Mouse (Mus musculus): ENCODE measurements around the gene Wfdc9. TPM values are rescaled to one million over a fixed set of nuclear protein-coding genes. Genes with fewer than 3 reads are reported as not detected.
A peak's percentile ranks its signal among the peaks of the same experiment; 100 is the strongest.

Gene Wfdc9
- total and polyA plus RNA-seq, 3 experiments: not detected

DNA sequence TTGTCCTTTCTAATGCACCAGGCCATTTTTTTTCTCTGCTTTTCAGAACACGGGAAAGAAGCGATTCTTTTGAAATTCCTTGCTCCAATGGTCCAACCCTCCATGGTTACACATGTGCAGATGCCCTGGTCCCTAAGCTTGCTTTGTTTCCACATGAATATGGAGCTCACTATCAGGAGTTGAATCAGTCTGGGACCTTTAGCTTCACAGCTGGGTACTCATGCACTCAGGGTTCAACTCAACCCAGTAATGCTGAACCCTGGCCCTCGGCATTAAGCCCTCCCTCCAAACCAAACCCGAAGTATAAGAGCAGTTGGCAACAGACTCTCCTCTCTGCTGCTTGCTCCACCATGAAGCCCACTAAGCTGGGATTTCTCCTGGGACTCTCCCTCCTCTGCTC lies 41.8 kb upstream of the Wfdc9 start, which contains the start of gene Spint4:
Gene Spint4, plus strand, starts transcription at position 301 of the 400 bp plus-strand sequence.
- H3K4me3 ChIP-seq: no peak within 1 kb of the TSS
- H3K27me3 ChIP-seq (ENCODE audit: control insufficient read depth, insufficient read depth, low read length): no peaks in the 10 kb centered on the region
- no peaks in the 10 kb centered on the region for H3K79me2 ChIP-seq (replicated peaks; ENCODE audit: control insufficient read depth, insufficient read depth, low read length)
- no peaks in the 10 kb centered on the region for H3K36me3 ChIP-seq (ENCODE audit: control insufficient read depth, insufficient read depth, low read length)
- H3K4me1 ChIP-seq (ENCODE audit: control insufficient read depth, insufficient read depth, low read length): no peaks in the 10 kb centered on the region
- WGBS: 73% methylated on average over 4 of the region's 4 CpGs
- DNase-seq: no peak
- H3K27ac ChIP-seq: no peak within 1 kb of the TSS
- TF ChIP-seq CTCF (IDR thresholded peaks at IDR 0.05) (no peak), POLR2A (IDR thresholded peaks at IDR 0.05; ENCODE audit: insufficient read depth, low read depth, low read length) (no peak), EP300 (IDR thresholded peaks at IDR 0.05; ENCODE audit: insufficient read depth, low read depth, low read length) (no peak)
- no peak within 1 kb of the TSS for H3K9ac ChIP-seq (ENCODE audit: low read depth, low read length)
- intact Hi-C loops (cut with DNase I): no loop called here

DNA sequence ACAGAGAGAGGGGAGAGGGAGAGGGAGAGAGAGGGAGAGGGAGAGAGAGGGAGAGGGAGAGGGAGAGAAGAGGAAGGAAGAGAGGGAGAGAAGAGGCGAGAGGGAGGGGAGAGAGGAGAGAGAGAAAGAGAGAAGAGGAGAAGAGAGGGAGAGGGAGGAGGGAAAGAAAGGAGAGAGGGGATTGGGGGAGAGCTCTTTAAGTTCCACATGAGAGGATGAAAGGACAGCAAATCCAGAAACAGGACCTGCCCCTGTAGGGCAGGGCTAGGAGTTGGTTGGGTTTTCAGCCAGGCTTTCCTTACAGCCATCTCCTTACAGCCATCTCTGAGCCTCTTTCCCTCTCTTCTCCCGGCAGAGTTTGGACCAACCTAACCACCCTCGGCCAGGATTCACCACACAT lies 28.4 kb upstream of the Wfdc9 start, which contains the start of gene Wfdc13:
Gene Wfdc13, plus strand, starts transcription at position 301 of the 400 bp plus-strand sequence.
- Histone ChIP-seq H3K9ac (ENCODE audit: low read depth, low read length) (no peak within 1 kb of the TSS), H3K79me2 (replicated peaks; ENCODE audit: control insufficient read depth, insufficient read depth, low read length) (no peaks in the 10 kb centered on the region), H3K27me3 (ENCODE audit: control insufficient read depth, insufficient read depth, low read length) (no peaks in the 10 kb centered on the region; the same call in 1 of the 2 replicates), H3K36me3 (ENCODE audit: control insufficient read depth, insufficient read depth, low read length) (no peaks in the 10 kb centered on the region), H3K4me1 (ENCODE audit: control insufficient read depth, insufficient read depth, low read length) (no peaks in the 10 kb centered on the region), H3K27ac (no peak within 1 kb of the TSS), H3K4me3 (no peak within 1 kb of the TSS)
- no peak for TF ChIP-seq POLR2A (IDR thresholded peaks at IDR 0.05; ENCODE audit: insufficient read depth, low read depth, low read length)
- TF ChIP-seq EP300 (IDR thresholded peaks at IDR 0.05; ENCODE audit: insufficient read depth, low read depth, low read length): no peak
- TF ChIP-seq CTCF (IDR thresholded peaks at IDR 0.05): no peak
- intact Hi-C loops (cut with DNase I): no loop called here
- 61% methylated on average over 3 of the region's 3 CpGs for WGBS
- no peak for DNase-seq

DNA sequence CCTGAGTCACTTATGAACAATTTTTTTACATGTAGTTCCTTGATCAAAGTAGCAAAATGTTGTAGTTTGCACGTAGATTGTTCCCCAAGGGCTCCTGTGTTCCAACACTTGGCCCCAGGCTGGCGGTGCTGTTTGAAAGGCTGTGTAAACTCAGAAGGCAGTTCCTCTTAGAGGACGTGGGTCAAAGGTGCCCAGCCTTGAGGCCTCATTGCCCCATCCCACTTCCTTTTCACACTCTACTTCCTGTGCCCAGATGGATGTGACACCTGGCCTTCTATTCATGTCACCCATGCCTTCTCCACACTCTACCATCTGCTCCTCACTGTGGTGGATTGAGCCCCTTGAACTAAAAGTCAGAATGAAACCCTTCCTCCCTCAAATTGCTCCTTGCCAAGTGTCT lies 23.5 kb upstream of the Wfdc9 start:
- H3K36me3 ChIP-seq (ENCODE audit: control insufficient read depth, insufficient read depth, low read length): no peaks in the 10 kb centered on the region
- intact Hi-C loops (cut with DNase I): loop anchor here (1.0 to 2.0 kb wide), 2 partner anchors 46 to 115 kb away; no protein-coding TSS in a partner anchor

DNA sequence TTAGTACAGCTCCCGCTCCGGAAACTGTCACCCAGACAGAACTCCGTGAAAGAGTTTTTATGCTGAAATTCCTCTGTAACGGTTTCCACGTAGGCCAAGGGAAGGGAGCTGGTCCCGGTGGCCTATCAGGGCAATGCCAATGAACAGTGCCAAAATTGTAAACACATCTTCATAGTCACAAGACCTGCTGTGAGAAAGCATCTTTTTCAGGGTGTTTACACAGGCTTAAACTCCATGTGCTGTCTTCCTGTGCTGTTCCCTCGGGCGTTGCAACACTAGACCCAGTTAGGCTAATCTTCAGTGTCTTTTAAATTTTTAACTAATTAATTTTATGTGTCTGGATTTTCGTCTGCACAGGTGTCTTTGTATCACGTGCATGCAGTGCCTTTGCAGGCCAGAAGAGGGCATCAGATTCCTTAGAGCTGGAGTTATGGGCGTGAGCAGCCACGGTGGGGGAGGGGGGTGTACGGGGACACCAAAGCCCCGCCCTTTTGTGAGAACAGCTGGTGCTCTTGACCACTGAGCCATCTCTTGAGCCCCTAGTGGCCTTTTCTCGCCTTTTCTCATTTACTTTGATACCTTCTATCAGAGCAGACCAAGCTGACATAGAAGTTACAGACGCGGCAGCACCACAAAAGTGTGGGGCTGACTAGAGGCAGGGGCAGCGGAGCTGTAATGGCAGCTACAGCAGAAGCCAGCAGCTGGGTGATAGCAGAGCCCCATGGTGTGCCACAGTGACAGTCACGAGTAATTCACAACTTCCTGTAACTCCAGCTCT lies 22.7 kb upstream of the Wfdc9 start:
- peak; percentile 55 to 58 for DNase-seq
- H3K9ac ChIP-seq (ENCODE audit: low read depth, low read length): no peak overlapping the region
- H3K79me2 ChIP-seq (replicated peaks; ENCODE audit: control insufficient read depth, insufficient read depth, low read length): no peaks in the 10 kb centered on the region
- no peaks in the 10 kb centered on the region for H3K4me1 ChIP-seq (ENCODE audit: control insufficient read depth, insufficient read depth, low read length)
- TF ChIP-seq EP300 (IDR thresholded peaks at IDR 0.05; ENCODE audit: insufficient read depth, low read depth, low read length) (no peak), CTCF (IDR thresholded peaks at IDR 0.05) (peak; percentile 75), POLR2A (IDR thresholded peaks at IDR 0.05; ENCODE audit: insufficient read depth, low read depth, low read length) (no peak)
- 21% methylated on average over 19 of the region's 19 CpGs for WGBS
- no peaks in the 10 kb centered on the region for H3K27me3 ChIP-seq (ENCODE audit: control insufficient read depth, insufficient read depth, low read length)
- no peak overlapping the region for H3K4me3 ChIP-seq
- H3K36me3 ChIP-seq (ENCODE audit: control insufficient read depth, insufficient read depth, low read length): no peaks in the 10 kb centered on the region
- intact Hi-C loops (cut with DNase I): loop anchor here (1.0 to 2.0 kb wide), 2 partner anchors 47 to 116 kb away; no protein-coding TSS in a partner anchor
- no peak overlapping the region for H3K27ac ChIP-seq

More for the DNA sequence above, 23.5 kb upstream of the Wfdc9 start:
- Histone ChIP-seq H3K4me3 (no peak overlapping the region), H3K27ac (no peak overlapping the region), H3K4me1 (ENCODE audit: control insufficient read depth, insufficient read depth, low read length) (no peaks in the 10 kb centered on the region), H3K79me2 (replicated peaks; ENCODE audit: control insufficient read depth, insufficient read depth, low read length) (no peaks in the 10 kb centered on the region), H3K9ac (ENCODE audit: low read depth, low read length) (no peak overlapping the region), H3K27me3 (ENCODE audit: control insufficient read depth, insufficient read depth, low read length) (no peaks in the 10 kb centered on the region)
- no peak for DNase-seq
- 60% methylated on average over 3 of the region's 3 CpGs for WGBS
- no peak for TF ChIP-seq POLR2A (IDR thresholded peaks at IDR 0.05; ENCODE audit: insufficient read depth, low read depth, low read length)
- no peak for TF ChIP-seq EP300 (IDR thresholded peaks at IDR 0.05; ENCODE audit: insufficient read depth, low read depth, low read length)
- no peak for TF ChIP-seq CTCF (IDR thresholded peaks at IDR 0.05)

DNA sequence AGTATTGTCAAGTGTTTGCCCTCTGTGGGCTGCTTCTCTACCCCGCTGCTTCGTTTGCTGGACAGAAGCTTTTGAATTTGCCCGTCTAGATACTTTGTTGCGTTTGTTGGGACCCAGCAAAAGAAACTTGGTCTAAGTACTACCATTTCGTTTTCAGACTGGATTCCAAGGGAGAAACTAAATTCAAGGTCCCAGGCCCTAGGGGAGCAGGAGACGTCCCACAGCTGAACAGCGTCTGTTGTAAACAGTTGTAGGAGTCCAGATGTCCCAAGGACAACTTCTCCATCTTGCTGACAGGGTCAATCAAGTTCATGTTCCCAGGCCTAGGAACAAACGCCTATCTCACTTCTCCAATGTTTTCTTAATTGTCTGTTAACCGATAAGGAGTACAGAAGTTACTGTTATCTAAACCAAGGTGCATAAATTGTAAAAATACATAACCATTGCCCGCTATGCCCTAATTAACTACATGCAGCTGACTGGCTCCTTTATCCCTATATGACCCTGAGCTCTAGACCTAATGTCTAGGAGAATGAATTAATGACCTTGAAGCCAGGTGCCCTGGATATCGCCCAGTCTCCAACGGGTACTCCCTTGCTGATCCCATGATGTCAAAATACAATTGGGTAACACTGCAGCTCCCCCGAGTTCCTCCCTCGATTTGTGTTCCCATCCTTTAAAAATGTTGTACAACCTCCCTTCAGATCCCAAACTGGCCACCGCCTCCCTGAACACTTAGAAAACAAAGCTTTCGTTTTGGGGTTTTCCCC lies 20.7 kb upstream of the Wfdc9 start:
- Histone ChIP-seq H3K4me1 (ENCODE audit: control insufficient read depth, insufficient read depth, low read length) (no peaks in the 10 kb centered on the region), H3K27ac (no peak overlapping the region), H3K9ac (ENCODE audit: low read depth, low read length) (no peak overlapping the region), H3K36me3 (ENCODE audit: control insufficient read depth, insufficient read depth, low read length) (no peaks in the 10 kb centered on the region), H3K27me3 (ENCODE audit: control insufficient read depth, insufficient read depth, low read length) (no peaks in the 10 kb centered on the region), H3K4me3 (no peak overlapping the region), H3K79me2 (replicated peaks; ENCODE audit: control insufficient read depth, insufficient read depth, low read length) (no peaks in the 10 kb centered on the region)
- no peak for TF ChIP-seq EP300 (IDR thresholded peaks at IDR 0.05; ENCODE audit: insufficient read depth, low read depth, low read length)
- TF ChIP-seq CTCF (IDR thresholded peaks at IDR 0.05): no peak
- no peak for TF ChIP-seq POLR2A (IDR thresholded peaks at IDR 0.05; ENCODE audit: insufficient read depth, low read depth, low read length)
- intact Hi-C loops (cut with DNase I): no loop called here
- 72% methylated on average over 16 of the region's 16 CpGs for WGBS
- no peak for DNase-seq
